Mouse (Mus musculus): ENCODE measurements around the gene Ost4. TPM values are rescaled to one million over a fixed set of nuclear protein-coding genes. Genes with fewer than 3 reads are reported as not detected.

Gene Ost4
- polyA plus RNA-seq, 1 experiment from 2014 or later, result 376 TPM

DNA sequence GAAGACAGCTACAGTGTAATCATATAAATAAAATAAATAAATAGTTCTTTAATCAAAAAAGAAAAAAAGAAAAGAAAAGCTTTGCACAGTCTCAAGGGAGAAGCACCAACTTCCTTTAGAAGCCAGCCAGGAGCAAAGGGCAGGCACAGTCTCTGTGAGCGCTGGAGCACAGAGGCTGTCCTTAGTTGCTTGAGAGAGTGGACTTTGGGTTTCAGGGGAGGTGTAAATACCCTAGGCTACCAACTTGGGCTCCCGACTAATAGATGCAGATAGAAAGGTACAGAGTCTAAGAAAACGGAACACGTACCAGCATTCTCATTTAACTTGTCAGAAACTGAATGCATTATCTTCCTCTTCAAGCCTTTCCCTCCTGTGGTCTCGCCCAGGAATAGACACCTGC, 41.0 kb upstream of the Ost4 start:
- H3K27ac ChIP-seq (ENCODE audit: low read depth, low read length), result no peak overlapping the region
- no peaks in the 10 kb centered on the region; the same call in 1 of the 2 replicates for H3K36me3 ChIP-seq (ENCODE audit: control insufficient read depth, insufficient read depth, low read length)
- DNase-seq (ENCODE audit: low spot score, missing footprints), result no peak
- no peak overlapping the region for H3K9ac ChIP-seq (ENCODE audit: low read length)
- no peak overlapping the region for H3K4me3 ChIP-seq (ENCODE audit: low read depth, low read length)
- no peaks in the 10 kb centered on the region for H3K9me3 ChIP-seq (ENCODE audit: control insufficient read depth, low read length)
- no peak for ATAC-seq (ENCODE audit: low FRiP score)
- peaks cover 8% of the 10 kb centered on the region for H3K27me3 ChIP-seq (ENCODE audit: control insufficient read depth, insufficient read depth, low read length)
- WGBS, result 75% methylated on average over 5 of the region's 5 CpGs
- peaks cover 14% of the 10 kb centered on the region for H3K4me1 ChIP-seq (ENCODE audit: control insufficient read depth, insufficient read depth, low read length)
- no peak overlapping the region for H3K4me2 ChIP-seq

DNA sequence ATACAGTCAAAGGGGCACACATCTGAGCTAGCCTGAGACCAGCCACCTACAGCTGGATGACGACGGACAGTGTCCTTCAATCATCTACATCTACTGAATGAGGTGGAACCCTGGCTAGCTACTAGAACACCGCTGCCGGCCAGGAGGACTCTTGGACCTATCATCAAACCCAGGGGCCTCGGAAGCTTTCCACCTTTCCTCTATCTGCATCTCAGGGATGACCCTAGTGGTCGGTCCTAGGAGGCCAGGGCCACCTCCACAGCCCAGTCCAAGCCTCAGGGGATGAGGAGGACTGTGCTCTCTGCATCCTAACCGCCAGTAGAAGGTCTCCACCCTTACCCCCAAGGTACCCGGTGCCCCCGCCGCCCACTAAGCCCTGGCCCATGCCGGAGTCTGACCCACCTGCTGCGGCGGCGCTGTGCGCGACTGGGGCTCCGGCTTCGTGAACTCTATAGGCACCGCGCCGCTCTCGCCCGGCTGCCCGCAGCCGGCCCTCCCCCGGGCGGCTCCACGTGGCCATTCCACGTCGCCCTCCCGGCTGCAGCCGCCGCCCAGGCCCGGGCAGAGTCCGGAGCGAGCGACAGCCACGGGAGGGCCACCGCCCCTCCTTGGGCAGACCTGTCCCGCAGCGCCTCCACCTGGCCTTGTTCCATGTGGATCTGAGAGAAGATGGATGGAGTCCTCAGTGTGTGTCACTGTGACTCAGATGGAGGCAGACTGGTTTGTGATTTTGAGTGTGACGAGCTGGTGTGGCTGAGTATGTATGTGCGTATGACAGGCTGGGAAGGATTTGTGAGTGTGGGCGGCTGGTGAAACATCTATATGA, 37.6 kb upstream of the Ost4 start, which contains the start of gene Cgref1:
Cgref1 (minus strand) TSS at position 636 of the 826 bp plus-strand sequence.
- H3K36me3 ChIP-seq (ENCODE audit: control insufficient read depth, insufficient read depth, low read length), result no peaks in the 10 kb centered on the region
- peak; percentile 45 for ATAC-seq (ENCODE audit: low FRiP score)
- peak; percentile 90 for DNase-seq (ENCODE audit: low spot score, missing footprints)
- H3K9ac ChIP-seq (ENCODE audit: low read length), result peak within 1 kb of the TSS; percentile 75
- H3K4me1 ChIP-seq (ENCODE audit: control insufficient read depth, insufficient read depth, low read length), result peaks cover 10% of the 10 kb centered on the region
- H3K27ac ChIP-seq (ENCODE audit: low read depth, low read length), result no peak within 1 kb of the TSS
- H3K9me3 ChIP-seq (ENCODE audit: control insufficient read depth, low read length), result no peaks in the 10 kb centered on the region
- peak within 1 kb of the TSS; percentile 81 for H3K4me2 ChIP-seq
- H3K27me3 ChIP-seq (ENCODE audit: control insufficient read depth, insufficient read depth, low read length), result peaks cover 8% of the 10 kb centered on the region
- peak within 1 kb of the TSS; percentile 40 for H3K4me3 ChIP-seq (ENCODE audit: low read depth, low read length)
- WGBS, result 6% methylated on average over 44 of the region's 44 CpGs

DNA sequence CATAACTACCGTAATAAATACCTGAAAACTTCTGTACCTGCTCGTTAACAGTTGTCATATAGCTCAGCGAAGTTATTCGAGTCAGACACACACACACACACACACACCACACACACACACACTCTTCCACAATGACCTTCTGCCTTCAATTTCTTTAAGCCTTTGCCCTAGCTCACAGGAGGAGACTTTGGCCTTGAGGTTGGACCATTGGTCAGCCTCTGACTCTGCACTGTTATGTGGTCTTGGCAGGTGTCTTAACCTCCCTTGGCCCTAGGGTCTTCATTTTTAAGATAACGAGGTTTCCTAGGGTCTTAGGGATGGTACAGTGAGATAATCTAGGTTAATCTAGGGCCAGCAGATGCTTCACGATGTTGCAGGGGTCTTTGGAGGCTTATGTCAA, 36.8 kb upstream of the Ost4 start:
- no peak overlapping the region for H3K4me3 ChIP-seq (ENCODE audit: low read depth, low read length)
- 0 out of 2 replicates have a peak overlapping the region, but pooled peaks have one; percentile 12 for H3K9ac ChIP-seq (ENCODE audit: low read length)
- H3K27ac ChIP-seq (ENCODE audit: low read depth, low read length), result no peak overlapping the region
- peaks cover 6% of the 10 kb centered on the region for H3K4me1 ChIP-seq (ENCODE audit: control insufficient read depth, insufficient read depth, low read length)
- no peaks in the 10 kb centered on the region for H3K9me3 ChIP-seq (ENCODE audit: control insufficient read depth, low read length)
- 88% methylated on average over 6 of the region's 6 CpGs for WGBS
- no peaks in the 10 kb centered on the region for H3K36me3 ChIP-seq (ENCODE audit: control insufficient read depth, insufficient read depth, low read length)
- peaks cover 8% of the 10 kb centered on the region for H3K27me3 ChIP-seq (ENCODE audit: control insufficient read depth, insufficient read depth, low read length)
- H3K4me2 ChIP-seq, result no peak overlapping the region; the same call in 1 of the 2 replicates
- no peak for ATAC-seq (ENCODE audit: low FRiP score)
- DNase-seq (ENCODE audit: low spot score, missing footprints), result no peak

GRCm38 (mm10) chr5:30943004-30943403, 35.4 kb upstream of the Ost4 start:
- H3K27ac ChIP-seq (ENCODE audit: low read depth, low read length), result no peak overlapping the region
- peaks cover 6% of the 10 kb centered on the region; the same call in 1 of the 2 replicates for H3K4me1 ChIP-seq (ENCODE audit: control insufficient read depth, insufficient read depth, low read length)
- H3K36me3 ChIP-seq (ENCODE audit: control insufficient read depth, insufficient read depth, low read length), result no peaks in the 10 kb centered on the region
- no peaks in the 10 kb centered on the region for H3K9me3 ChIP-seq (ENCODE audit: control insufficient read depth, low read length)
- no peak overlapping the region for H3K4me2 ChIP-seq
- no peak for ATAC-seq (ENCODE audit: low FRiP score)
- H3K4me3 ChIP-seq (ENCODE audit: low read depth, low read length), result no peak overlapping the region
- no peak for DNase-seq (ENCODE audit: low spot score, missing footprints)
- H3K9ac ChIP-seq (ENCODE audit: low read length), result no peak overlapping the region
- 100% methylated on average over 2 of the region's 2 CpGs for WGBS
- H3K27me3 ChIP-seq (ENCODE audit: control insufficient read depth, insufficient read depth, low read length), result peaks cover 8% of the 10 kb centered on the region

DNA sequence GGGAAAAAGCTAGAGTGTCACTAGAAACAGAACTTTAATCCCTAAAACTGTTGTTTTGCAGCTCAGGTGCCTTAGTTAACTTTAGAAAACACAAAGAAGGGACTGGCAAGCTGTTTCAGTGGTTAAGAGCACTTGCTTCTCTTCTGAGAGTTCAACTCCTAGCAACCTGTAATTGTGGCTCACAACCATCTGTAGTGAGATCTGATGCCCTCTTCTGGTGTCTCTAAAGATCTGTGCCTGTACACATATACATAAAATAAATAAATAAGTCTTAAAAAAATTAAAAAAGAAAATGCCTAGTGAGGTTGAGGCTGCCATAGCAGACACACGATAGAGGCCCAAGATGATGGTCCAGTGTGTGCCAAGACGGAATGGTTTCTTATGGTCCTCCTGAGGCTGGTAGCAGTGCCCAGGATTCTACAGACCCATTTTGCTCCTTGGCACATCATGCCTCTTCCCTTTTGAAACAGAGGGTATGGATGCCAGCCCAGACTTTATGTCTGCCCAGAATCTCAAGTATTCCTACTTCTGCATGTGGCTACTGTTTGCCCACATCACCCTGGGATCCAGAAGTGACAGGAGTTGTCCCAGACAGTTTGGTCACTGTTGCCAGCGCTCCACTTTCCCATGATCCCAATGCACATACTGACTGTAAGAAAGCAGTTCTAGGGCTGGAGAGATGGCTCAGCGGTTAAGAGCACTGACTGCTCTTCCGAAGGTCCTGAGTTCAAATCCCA, 27.3 kb upstream of the Ost4 start:
- 91% methylated on average over 5 of the region's 5 CpGs for WGBS
- H3K27ac ChIP-seq (ENCODE audit: low read depth, low read length), result no peak overlapping the region
- H3K4me1 ChIP-seq (ENCODE audit: control insufficient read depth, insufficient read depth, low read length), result no peaks in the 10 kb centered on the region
- H3K9ac ChIP-seq (ENCODE audit: low read length), result no peak overlapping the region
- no peak overlapping the region for H3K4me3 ChIP-seq (ENCODE audit: low read depth, low read length)
- H3K4me2 ChIP-seq, result no peak overlapping the region
- ATAC-seq (ENCODE audit: low FRiP score) (no peak), DNase-seq (ENCODE audit: low spot score, missing footprints) (no peak)
- no peaks in the 10 kb centered on the region for H3K36me3 ChIP-seq (ENCODE audit: control insufficient read depth, insufficient read depth, low read length)
- H3K27me3 ChIP-seq (ENCODE audit: control insufficient read depth, insufficient read depth, low read length), result no peaks in the 10 kb centered on the region
- no peaks in the 10 kb centered on the region for H3K9me3 ChIP-seq (ENCODE audit: control insufficient read depth, low read length)

DNA sequence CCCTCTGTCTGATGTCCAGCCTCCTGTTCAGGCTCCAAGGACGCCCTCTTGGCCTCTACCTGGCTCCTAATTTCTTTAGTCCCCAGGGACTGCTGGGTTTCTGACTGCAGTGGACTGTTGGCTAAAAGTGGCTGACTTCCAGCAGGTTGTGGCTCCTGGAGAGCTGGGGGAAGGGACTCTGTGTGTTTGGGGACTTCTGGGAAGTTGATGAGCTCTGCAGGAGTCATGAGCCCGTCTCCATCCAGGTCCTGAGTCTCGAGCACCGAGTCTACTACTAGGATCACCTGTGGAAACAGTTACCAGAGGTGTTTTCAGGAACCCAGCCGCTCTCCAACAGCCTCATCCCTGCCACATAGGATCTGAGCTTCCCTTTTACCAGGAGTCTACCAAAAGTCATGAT, 26.1 kb upstream of the Ost4 start:
- H3K4me3 ChIP-seq (ENCODE audit: low read depth, low read length), result no peak overlapping the region
- WGBS, result 75% methylated on average over 5 of the region's 5 CpGs

DNA sequence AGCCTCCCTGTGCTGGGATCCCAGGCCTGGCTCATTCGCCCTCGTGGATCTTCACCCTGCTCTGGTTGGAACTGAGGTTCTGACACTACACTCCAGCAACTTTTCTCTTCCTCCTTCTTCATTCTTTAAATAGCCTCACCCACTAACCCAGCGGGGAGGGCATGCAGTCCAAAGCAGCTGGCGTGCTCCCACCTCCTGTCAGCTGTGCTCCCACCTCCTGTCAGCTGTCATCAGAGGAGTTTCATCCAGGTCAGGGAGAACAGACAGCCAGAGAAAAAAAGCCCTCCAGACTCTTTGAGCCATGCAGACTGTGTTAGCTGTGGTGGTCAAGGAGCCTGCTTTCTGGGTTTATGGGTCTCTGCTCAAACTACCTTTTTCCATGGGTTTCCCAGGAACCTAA, 23.8 kb upstream of the Ost4 start:
- H3K4me1 ChIP-seq (ENCODE audit: control insufficient read depth, insufficient read depth, low read length), result no peaks in the 10 kb centered on the region
- WGBS, result 86% methylated on average over 4 of the region's 4 CpGs
- no peaks in the 10 kb centered on the region for H3K9me3 ChIP-seq (ENCODE audit: control insufficient read depth, low read length)
- no peak overlapping the region for H3K27ac ChIP-seq (ENCODE audit: low read depth, low read length)
- no peak overlapping the region for H3K4me3 ChIP-seq (ENCODE audit: low read depth, low read length)
- DNase-seq (ENCODE audit: low spot score, missing footprints), result no peak
- no peak overlapping the region for H3K4me2 ChIP-seq
- no peak for ATAC-seq (ENCODE audit: low FRiP score)
- H3K9ac ChIP-seq (ENCODE audit: low read length), result no peak overlapping the region
- no peaks in the 10 kb centered on the region for H3K27me3 ChIP-seq (ENCODE audit: control insufficient read depth, insufficient read depth, low read length)
- no peaks in the 10 kb centered on the region for H3K36me3 ChIP-seq (ENCODE audit: control insufficient read depth, insufficient read depth, low read length)

More for the DNA sequence above, 26.1 kb upstream of the Ost4 start:
- no peak for ATAC-seq (ENCODE audit: low FRiP score)
- Histone ChIP-seq H3K4me2 (no peak overlapping the region), H3K27me3 (ENCODE audit: control insufficient read depth, insufficient read depth, low read length) (no peaks in the 10 kb centered on the region), H3K9ac (ENCODE audit: low read length) (no peak overlapping the region), H3K36me3 (ENCODE audit: control insufficient read depth, insufficient read depth, low read length) (no peaks in the 10 kb centered on the region), H3K27ac (ENCODE audit: low read depth, low read length) (no peak overlapping the region), H3K9me3 (ENCODE audit: control insufficient read depth, low read length) (no peaks in the 10 kb centered on the region), H3K4me1 (ENCODE audit: control insufficient read depth, insufficient read depth, low read length) (no peaks in the 10 kb centered on the region)
- no peak for DNase-seq (ENCODE audit: low spot score, missing footprints)

- Histone ChIP-seq H3K4me3 (ENCODE audit: low read depth, low read length) (no peak overlapping the region), H3K4me2 (no peak overlapping the region), H3K36me3 (ENCODE audit: control insufficient read depth, insufficient read depth, low read length) (no peaks in the 10 kb centered on the region), H3K4me1 (ENCODE audit: control insufficient read depth, insufficient read depth, low read length) (no peaks in the 10 kb centered on the region), H3K27ac (ENCODE audit: low read depth, low read length) (no peak overlapping the region), H3K9me3 (ENCODE audit: control insufficient read depth, low read length) (no peaks in the 10 kb centered on the region), H3K27me3 (ENCODE audit: control insufficient read depth, insufficient read depth, low read length) (no peaks in the 10 kb centered on the region), H3K9ac (ENCODE audit: low read length) (no peak overlapping the region)
- 90% methylated on average over 6 of the region's 6 CpGs for WGBS
- no peak for ATAC-seq (ENCODE audit: low FRiP score)
- no peak for DNase-seq (ENCODE audit: low spot score, missing footprints)
These were observed 23.3 kb upstream of the Ost4 start for GRCm38 (mm10) chr5:30930846-30931245.

- ATAC-seq (ENCODE audit: low FRiP score) (no peak), DNase-seq (ENCODE audit: low spot score, missing footprints) (peak; percentile 94)
- Histone ChIP-seq H3K4me1 (ENCODE audit: control insufficient read depth, insufficient read depth, low read length) (no peaks in the 10 kb centered on the region), H3K36me3 (ENCODE audit: control insufficient read depth, insufficient read depth, low read length) (no peaks in the 10 kb centered on the region), H3K4me2 (no peak overlapping the region), H3K9me3 (ENCODE audit: control insufficient read depth, low read length) (no peaks in the 10 kb centered on the region), H3K27me3 (ENCODE audit: control insufficient read depth, insufficient read depth, low read length) (no peaks in the 10 kb centered on the region), H3K4me3 (ENCODE audit: low read depth, low read length) (no peak overlapping the region), H3K27ac (ENCODE audit: low read depth, low read length) (no peak overlapping the region), H3K9ac (ENCODE audit: low read length) (no peak overlapping the region)
- 47% methylated on average over 4 of the region's 4 CpGs for WGBS
These were observed 22.5 kb upstream of the Ost4 start for GRCm38 (mm10) chr5:30930121-30930520.

Measured in midbrain, embryonic 11.5 days (tissue).